Mouse (Mus musculus) MEL (cell line): ENCODE measurements around the gene 9530003J23Rik. TPM values are rescaled to one million over a fixed set of nuclear protein-coding genes. Genes with fewer than 3 reads are reported as not detected.

Experiments used
- DNase-seq: peaks from one replicate; pipeline ENCODE4 v3.0.0; 2011; ENCODE audit warnings: low read depth, low spot score
- H3K27ac ChIP-seq: 2 replicates; pipeline ENCODE4 v1.5.1; 2012; ENCODE audit warnings: low read depth, mild to moderate bottlenecking, control low read depth, low read length, moderate library complexity; ENCODE audit not compliant: control insufficient read depth
- H3K27me3 ChIP-seq, 2 experiments: fragments of 150-350 bp in 1 of 2; sonication (generic) in 1 of 2; 2 replicates each; pipeline ENCODE4 v1.6.1; 2012; ENCODE audit warnings: low read length in 2 of 2, mild to moderate bottlenecking in 2 of 2, improper control_type of control experiment in 1 of 2, moderate library complexity in 1 of 2; ENCODE audit not compliant: insufficient read depth in 2 of 2, control insufficient read depth in 1 of 2
- H3K36me3 ChIP-seq, 2 experiments: 2 replicates each; pipeline ENCODE4 v1.6.1; 2012 to 2014; ENCODE audit warnings: low read length in 2 of 2, improper control_type of control experiment in 1 of 2, inconsistent platforms in 1 of 2, mild to moderate bottlenecking in 1 of 2; ENCODE audit not compliant: insufficient read depth in 2 of 2, control insufficient read depth in 1 of 2
- H3K4me1 ChIP-seq, 2 experiments: fragments of 150-350 bp in 1 of 2; sonication (generic) in 1 of 2; 2 replicates each; pipeline ENCODE4 v1.6.1; 2012; ENCODE audit warnings: low read length in 2 of 2, improper control_type of control experiment in 1 of 2, mild to moderate bottlenecking in 1 of 2; ENCODE audit not compliant: insufficient read depth in 2 of 2, control insufficient read depth in 1 of 2
- H3K4me3 ChIP-seq, 2 experiments: fragments of 150-350 bp in 1 of 2; sonication (generic) in 1 of 2; 2 replicates each; pipeline ENCODE4 v1.5.1; 2012; ENCODE audit warnings: low read depth in 2 of 2, low read length in 2 of 2, mild to moderate bottlenecking in 2 of 2, moderate library complexity in 2 of 2, control low read depth in 1 of 2, improper control_type of control experiment in 1 of 2; ENCODE audit not compliant: control insufficient read depth in 1 of 2, insufficient read depth in 1 of 2
- H3K79me2 ChIP-seq: 2 replicates; pipeline ENCODE4 v1.6.1; 2012; ENCODE audit warnings: mild to moderate bottlenecking, low read length, moderate library complexity; ENCODE audit not compliant: control insufficient read depth, poor library complexity, insufficient read depth
- H3K9ac ChIP-seq: 2 replicates; pipeline ENCODE4 v1.6.1; 2012; ENCODE audit warnings: low read depth, mild to moderate bottlenecking, control low read depth, low read length, moderate library complexity; ENCODE audit not compliant: control insufficient read depth, poor library complexity, severe bottlenecking
- H3K9me3 ChIP-seq: fragments of 150-350 bp; sonication (generic); replicated peaks from 2 replicates; pipeline ENCODE4 v1.6.1; 2012; ENCODE audit warnings: mild to moderate bottlenecking, low read length, improper control_type of control experiment, moderate library complexity; ENCODE audit not compliant: insufficient read depth
- BHLHE40 ChIP-seq: IDR thresholded peaks from 2 replicates; pipeline ENCODE4 v1.6.1; 2012; ENCODE audit warnings: low read depth, mild to moderate bottlenecking, inconsistent platforms, low read length, improper control_type of control experiment, borderline replicate concordance
- CHD1 ChIP-seq: IDR thresholded peaks from 2 replicates; pipeline ENCODE4 v1.6.1; 2012; ENCODE audit warnings: low read depth, mild to moderate bottlenecking, inconsistent platforms, low read length, improper control_type of control experiment
- CHD2 ChIP-seq: IDR thresholded peaks from 2 replicates; pipeline ENCODE4 v1.6.1; 2011; ENCODE audit warnings: low read length, improper control_type of control experiment
- E2F4 ChIP-seq: IDR thresholded peaks from 2 replicates; pipeline ENCODE4 v1.6.1; 2011; ENCODE audit warnings: low read depth, low read length, improper control_type of control experiment, borderline replicate concordance
- ETS1 ChIP-seq: IDR thresholded peaks from 2 replicates; pipeline ENCODE4 v1.6.1; 2012; ENCODE audit warnings: low read depth, mild to moderate bottlenecking, inconsistent platforms, low read length, improper control_type of control experiment, moderate library complexity
- HCFC1 ChIP-seq: IDR thresholded peaks from 2 replicates; pipeline ENCODE4 v1.6.1; 2012; ENCODE audit warnings: low read depth, mild to moderate bottlenecking, inconsistent platforms, low read length, improper control_type of control experiment, moderate library complexity
- JUND ChIP-seq: IDR thresholded peaks from 2 replicates; pipeline ENCODE4 v1.6.1; 2011; ENCODE audit warnings: low read depth, mild to moderate bottlenecking, improper control_type of control experiment, low read length
- KAT2A ChIP-seq: conservative IDR thresholded peaks from 2 replicates; pipeline ENCODE4 v1.6.1; 2012; ENCODE audit warnings: low read depth, low read length, improper control_type of control experiment, inconsistent platforms
- MAFK ChIP-seq: IDR thresholded peaks from 2 replicates; pipeline ENCODE4 v1.6.1; 2011; ENCODE audit warnings: low read depth, mild to moderate bottlenecking, low read length, improper control_type of control experiment, borderline replicate concordance
- MAX ChIP-seq: IDR thresholded peaks from 2 replicates; pipeline ENCODE4 v1.6.1; 2011; ENCODE audit warnings: low read length, improper control_type of control experiment
- MAZ ChIP-seq: IDR thresholded peaks from 2 replicates; pipeline ENCODE4 v1.6.1; 2012; ENCODE audit warnings: low read depth, mild to moderate bottlenecking, inconsistent platforms, low read length, improper control_type of control experiment
- MEF2A ChIP-seq: IDR thresholded peaks from 2 replicates; pipeline ENCODE4 v1.6.1; 2014; ENCODE audit warnings: low read depth, mild to moderate bottlenecking, inconsistent platforms, low read length, improper control_type of control experiment; ENCODE audit not compliant: poor library complexity, insufficient replicate concordance, severe bottlenecking; ENCODE audit errors: extremely low read depth
- MYC ChIP-seq: IDR thresholded peaks from 2 replicates; pipeline ENCODE4 v1.6.1; 2011; ENCODE audit warnings: low read depth, mild to moderate bottlenecking, low read length, improper control_type of control experiment, moderate library complexity
- NRF1 ChIP-seq: IDR thresholded peaks from 2 replicates; pipeline ENCODE4 v1.6.1; 2014; ENCODE audit warnings: low read depth, mild to moderate bottlenecking, inconsistent platforms, low read length, improper control_type of control experiment, moderate library complexity; ENCODE audit not compliant: poor library complexity, insufficient read depth, severe bottlenecking
- POLR2A ChIP-seq, 2 experiments: IDR thresholded peaks; 2 replicates each; pipeline ENCODE4 v1.6.1; 2011 to 2012; ENCODE audit warnings: low read length in 2 of 2, mild to moderate bottlenecking in 2 of 2, control low read depth in 1 of 2, improper control_type of control experiment in 1 of 2, low read depth in 1 of 2, moderate library complexity in 1 of 2; ENCODE audit not compliant: control insufficient read depth in 1 of 2, insufficient read depth in 1 of 2, poor library complexity in 1 of 2
- RAD21 ChIP-seq: IDR thresholded peaks from 2 replicates; pipeline ENCODE4 v1.6.1; 2011; ENCODE audit warnings: mild to moderate bottlenecking, low read depth, low read length, improper control_type of control experiment
- RCOR1 ChIP-seq: IDR thresholded peaks from 2 replicates; pipeline ENCODE4 v1.6.1; 2012; ENCODE audit warnings: low read depth, mild to moderate bottlenecking, inconsistent platforms, low read length, improper control_type of control experiment
- SIN3A ChIP-seq: IDR thresholded peaks from 2 replicates; pipeline ENCODE4 v1.6.1; 2012; ENCODE audit warnings: low read length, improper control_type of control experiment, inconsistent platforms
- SMC3 ChIP-seq: IDR thresholded peaks from 2 replicates; pipeline ENCODE4 v1.6.1; 2011; ENCODE audit warnings: low read depth, low read length, improper control_type of control experiment
- TAL1 ChIP-seq: IDR thresholded peaks from 2 replicates; pipeline ENCODE4 v1.6.1; 2012; ENCODE audit warnings: mild to moderate bottlenecking, inconsistent platforms, low read length, moderate library complexity, mixed read lengths
- USF1 ChIP-seq: IDR thresholded peaks from 2 replicates; pipeline ENCODE4 v1.6.1; 2014; ENCODE audit warnings: low read depth, mild to moderate bottlenecking, inconsistent platforms, low read length, improper control_type of control experiment, moderate library complexity
- ZC3H11A ChIP-seq: IDR thresholded peaks from 2 replicates; pipeline ENCODE4 v1.6.1; 2012; ENCODE audit warnings: low read depth, mild to moderate bottlenecking, inconsistent platforms, low read length, improper control_type of control experiment
- ZKSCAN1 ChIP-seq: IDR thresholded peaks from 2 replicates; pipeline ENCODE4 v1.6.1; 2012; ENCODE audit warnings: low read depth, mild to moderate bottlenecking, inconsistent platforms, low read length, improper control_type of control experiment, moderate library complexity
- polyA plus RNA-seq, 2 experiments: library from polyadenylated mRNA; stranded (reverse) in 1 of 2; unstranded in 1 of 2; fragments of >175 nt in 1 of 2; fragments of >200 nt in 1 of 2; gene quantifications; 2 replicates each; pipeline versions ENCODE4 v1.2.1 to v1.2.4; 2012; ENCODE audit warnings: low replicate concordance in 2 of 2, low read depth in 1 of 2; ENCODE audit not compliant: insufficient read length in 2 of 2, insufficient read depth in 1 of 2, missing spikeins in 1 of 2
- total RNA-seq: library from RNA; depleted of rRNA; stranded (reverse); fragments of 300-350 nt; gene quantifications from 2 replicates; pipeline ENCODE4 v1.2.3, GENCODE M21; 2012

The 9530003J23Rik gene
- total and polyA plus RNA-seq, 3 experiments = not detected

DNA sequence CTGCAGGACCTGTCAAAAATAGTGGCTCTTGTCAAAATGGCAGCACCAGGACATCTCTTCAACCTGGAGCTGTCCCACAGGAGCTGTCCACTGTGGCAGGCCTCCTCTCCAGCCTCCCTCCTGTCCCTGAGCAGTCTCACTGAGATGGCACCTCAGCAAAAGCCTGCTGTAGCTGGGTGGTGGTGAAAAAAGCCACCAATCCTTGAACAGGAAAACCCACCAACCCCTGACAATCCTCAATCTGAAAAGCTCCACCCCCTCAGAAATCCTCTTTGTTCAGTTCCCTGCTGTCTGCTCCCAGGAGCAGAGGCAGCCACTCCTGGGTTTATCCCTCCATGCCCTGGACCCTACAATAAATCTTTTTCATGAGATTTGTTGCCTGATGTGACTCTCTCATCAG is 21.4 kb upstream of the 9530003J23Rik start:
- Histone ChIP-seq H3K79me2 (no peaks in the 10 kb centered on the region), H3K36me3 (no peaks in the 10 kb centered on the region), H3K4me1 (no peaks in the 10 kb centered on the region), H3K9me3 (no peaks in the 10 kb centered on the region), H3K27ac (no peak overlapping the region), H3K4me3 (no peak overlapping the region), H3K9ac (no peak overlapping the region), H3K27me3 (peaks cover 2 to 3% of the 10 kb centered on the region in 2 experiments; a peak in 2 of 4 replicates)
- TF ChIP-seq ZC3H11A (no peak), CHD2 (no peak), RCOR1 (no peak), ZKSCAN1 (no peak)
- no peak for DNase-seq

- H3K79me2 ChIP-seq = no peaks in the 10 kb centered on the region
- no peak for DNase-seq
- TF ChIP-seq JUND (no peak), USF1 (no peak), MEF2A (no peak), KAT2A (no peak), RAD21 (no peak), ZKSCAN1 (no peak), CHD2 (no peak), POLR2A (IDR thresholded peaks at IDR 0.05; ENCODE audit: control insufficient read depth in 1 of 2, insufficient read depth in 1 of 2, low read depth in 1 of 2, low read length in 2 of 2, poor library complexity in 1 of 2) (no peak), MAX (no peak)
- no peak overlapping the region for H3K4me3 ChIP-seq
- H3K27ac ChIP-seq = no peak overlapping the region
- no peaks in the 10 kb centered on the region for H3K9me3 ChIP-seq
- peaks cover 3 to 11% of the 10 kb centered on the region in 2 experiments for H3K27me3 ChIP-seq
- H3K36me3 ChIP-seq = no peaks in the 10 kb centered on the region
- no peaks in the 10 kb centered on the region for H3K4me1 ChIP-seq
- H3K9ac ChIP-seq = no peak overlapping the region
Measured at GRCm38 (mm10) chr10:117235866-117236265, 2.6 kb downstream of the 9530003J23Rik start.

DNA sequence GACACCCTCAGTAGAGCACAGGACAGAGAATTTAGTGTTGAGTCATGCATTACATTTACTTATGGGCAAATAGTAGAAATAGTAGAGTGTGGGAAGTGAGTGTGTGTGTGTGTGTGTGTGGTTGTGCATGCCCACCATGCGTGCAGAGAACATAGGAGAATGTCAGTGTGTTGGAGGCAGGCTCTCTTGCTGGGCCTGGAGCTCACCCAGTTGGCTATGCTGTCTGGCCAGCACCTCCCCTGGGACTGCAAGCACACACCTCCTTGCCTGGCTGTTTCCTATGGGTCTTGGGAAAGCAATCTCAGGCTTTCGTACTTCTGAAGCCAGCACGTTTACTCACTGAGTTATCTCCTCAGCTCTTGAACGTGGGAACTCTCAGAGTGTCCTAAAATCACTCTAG is 3.7 kb downstream of the 9530003J23Rik start:
- no peaks in the 10 kb centered on the region for H3K36me3 ChIP-seq
- H3K9me3 ChIP-seq = no peaks in the 10 kb centered on the region
- H3K27ac ChIP-seq = no peak overlapping the region
- H3K27me3 ChIP-seq = peaks cover 5 to 12% of the 10 kb centered on the region in 2 experiments
- H3K4me3 ChIP-seq = no peak overlapping the region
- H3K4me1 ChIP-seq = no peaks in the 10 kb centered on the region
- TF ChIP-seq CHD2 (no peak), HCFC1 (no peak), MYC (no peak), ETS1 (no peak), SMC3 (no peak), KAT2A (no peak), E2F4 (no peak), CHD1 (no peak), BHLHE40 (no peak), TAL1 (no peak), MAZ (no peak), NRF1 (no peak), MAX (no peak), SIN3A (no peak), MAFK (no peak)
- H3K79me2 ChIP-seq = no peaks in the 10 kb centered on the region
- no peak for DNase-seq
- H3K9ac ChIP-seq = no peak overlapping the region
